Mouse (Mus musculus) embryonic facial prominence, embryonic 12.5 days (tissue): ENCODE measurements around the gene Foxg1. TPM values are rescaled to one million over a fixed set of nuclear protein-coding genes. Genes with fewer than 3 reads are reported as not detected.

ENCODE experiments used
- polyA plus RNA-seq: library from polyadenylated mRNA; unstranded; fragments of >200 nt; fragmentation: Nextera tagmentation; extraction: Ambion mirVana; gene quantifications from 2 replicates; pipeline ENCODE4 v1.2.1, GENCODE M21; 2016

Gene Foxg1
- polyA plus RNA-seq, 1 experiment from 2014 or later = 2.1 TPM

Other genes starting within 250 kb of the Foxg1 start
- gene Gm43517, start 2.5 kb downstream of the Foxg1 start, polyA plus RNA-seq = 0.05 TPM in 1 of 2 replicates, not detected in the other